Mouse (Mus musculus): ENCODE measurements at regions not wholly inside any gene's neighbourhood (a gene's known extent, or its start where the extent isn't known, plus 50 kb on each side); places are given as distances from the start of the nearest gene placed in this dataset.

- TF ChIP-seq CTCF (IDR thresholded peaks at IDR 0.05; ENCODE audit: control insufficient read depth, insufficient read depth, insufficient read length) (no peak), USF1 (IDR thresholded peaks at IDR 0.05; ENCODE audit: low read depth) (no peak), MYOD1 (IDR thresholded peaks at IDR 0.05; ENCODE audit: control insufficient read depth, insufficient read length, low read depth) (no peak), FOSL1 (IDR thresholded peaks at IDR 0.05; ENCODE audit: insufficient read depth, low read length, poor library complexity, severe bottlenecking) (no peak), MYOG (IDR thresholded peaks at IDR 0.05; ENCODE audit: control insufficient read depth, extremely low read depth, insufficient read length) (no peak), CEBPB (IDR thresholded peaks at IDR 0.05; ENCODE audit: low read depth) (no peak), MAX (IDR thresholded peaks at IDR 0.05) (no peak)
- Histone ChIP-seq H3K79me3 (ENCODE audit: low read depth) (no peaks in the 10 kb centered on the region), H3K36me3 (ENCODE audit: control insufficient read depth, insufficient read depth) (no peaks in the 10 kb centered on the region), H3K4me3 (ENCODE audit: insufficient read depth, poor library complexity, severe bottlenecking) (no peak overlapping the region), H3ac (ENCODE audit: control insufficient read depth, insufficient read length, low read depth) (no peak overlapping the region), H3K79me2 (ENCODE audit: control insufficient read depth, insufficient read depth) (no peaks in the 10 kb centered on the region), H3K27me3 (ENCODE audit: control insufficient read depth, insufficient read depth, insufficient read length) (no peaks in the 10 kb centered on the region)
Observed at GRCm38 (mm10) chr2:53796605-53797004, 288.7 kb downstream of the Rprm start.

DNA sequence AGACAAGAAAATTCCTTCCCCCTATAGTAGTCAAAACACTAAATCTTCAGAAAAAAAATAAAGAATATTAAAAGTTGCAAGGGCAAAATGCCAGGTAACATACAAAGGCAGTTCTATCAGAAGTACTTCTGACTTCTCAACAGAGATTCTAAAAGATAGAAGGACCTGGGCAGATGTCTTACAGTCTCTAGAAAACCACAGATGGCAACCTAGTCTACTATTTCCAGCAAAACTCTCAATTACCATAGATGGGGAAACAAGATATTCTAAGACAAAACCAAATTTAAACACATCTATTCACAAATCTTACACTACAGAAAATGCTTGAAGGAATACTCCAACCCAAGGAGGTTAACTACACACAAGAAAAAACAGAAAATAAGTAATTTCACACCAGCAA is 281.7 kb downstream of the Rprm start:
- H3K79me3 ChIP-seq (ENCODE audit: low read depth), result no peaks in the 10 kb centered on the region
- TF ChIP-seq CEBPB (IDR thresholded peaks at IDR 0.05; ENCODE audit: low read depth), result no peak
- TF ChIP-seq CTCF (IDR thresholded peaks at IDR 0.05; ENCODE audit: control insufficient read depth, insufficient read depth, insufficient read length), result no peak
- TF ChIP-seq FOSL1 (IDR thresholded peaks at IDR 0.05; ENCODE audit: insufficient read depth, low read length, poor library complexity, severe bottlenecking), result no peak
- TF ChIP-seq USF1 (IDR thresholded peaks at IDR 0.05; ENCODE audit: low read depth), result no peak
- no peak for TF ChIP-seq MYOD1 (IDR thresholded peaks at IDR 0.05; ENCODE audit: control insufficient read depth, insufficient read length, low read depth)
- no peak for TF ChIP-seq MYOG (IDR thresholded peaks at IDR 0.05; ENCODE audit: control insufficient read depth, extremely low read depth, insufficient read length)
- TF ChIP-seq MAX (IDR thresholded peaks at IDR 0.05), result no peak
- H3K36me3 ChIP-seq (ENCODE audit: control insufficient read depth, insufficient read depth), result no peaks in the 10 kb centered on the region
- no peak overlapping the region for H3K4me3 ChIP-seq (ENCODE audit: insufficient read depth, poor library complexity, severe bottlenecking)
- no peaks in the 10 kb centered on the region for H3K27me3 ChIP-seq (ENCODE audit: control insufficient read depth, insufficient read depth, insufficient read length)
- no peak overlapping the region for H3ac ChIP-seq (ENCODE audit: control insufficient read depth, insufficient read length, low read depth)
- no peaks in the 10 kb centered on the region for H3K79me2 ChIP-seq (ENCODE audit: control insufficient read depth, insufficient read depth)

GRCm38 (mm10) chr2:53850815-53851528 is 234.4 kb downstream of the Rprm start:
- Histone ChIP-seq H3K79me3 (ENCODE audit: low read depth) (no peaks in the 10 kb centered on the region), H3K36me3 (ENCODE audit: control insufficient read depth, insufficient read depth) (no peaks in the 10 kb centered on the region), H3K27me3 (ENCODE audit: control insufficient read depth, insufficient read depth, insufficient read length) (no peaks in the 10 kb centered on the region), H3K79me2 (ENCODE audit: control insufficient read depth, insufficient read depth) (no peaks in the 10 kb centered on the region), H3ac (ENCODE audit: control insufficient read depth, insufficient read length, low read depth) (no peak overlapping the region), H3K4me3 (ENCODE audit: insufficient read depth, poor library complexity, severe bottlenecking) (no peak overlapping the region)
- TF ChIP-seq MYOG (IDR thresholded peaks at IDR 0.05; ENCODE audit: control insufficient read depth, extremely low read depth, insufficient read length) (no peak), CTCF (IDR thresholded peaks at IDR 0.05; ENCODE audit: control insufficient read depth, insufficient read depth, insufficient read length) (no peak), FOSL1 (IDR thresholded peaks at IDR 0.05; ENCODE audit: insufficient read depth, low read length, poor library complexity, severe bottlenecking) (no peak), MAX (IDR thresholded peaks at IDR 0.05) (no peak), USF1 (IDR thresholded peaks at IDR 0.05; ENCODE audit: low read depth) (no peak), CEBPB (IDR thresholded peaks at IDR 0.05; ENCODE audit: low read depth) (no peak)

Measured in C2C12 (cell line).